Mouse (Mus musculus) embryonic facial prominence, embryonic 15.5 days (tissue): Measurements from ENCODE around the gene Tomm20l. TPM values are rescaled to one million over a fixed set of nuclear protein-coding genes. Genes with fewer than 3 reads are reported as not detected.

ENCODE experiments used
- ATAC-seq: fragments of 200-750 bp; cut with Nextera tagmentation; 2 replicates; pipeline ENCODE4 v1.8.0; 2017; ENCODE audit warnings: low read depth, moderate TSS enrichment; ENCODE audit not compliant: insufficient number of reproducible peaks, low FRiP score, low TSS enrichment
- H3K27ac ChIP-seq: fragments of 300-500 bp; sonication (generic); replicated peaks from 2 replicates; pipeline ENCODE4 v1.5.1; 2015; ENCODE audit warnings: mild to moderate bottlenecking, inconsistent platforms
- H3K27me3 ChIP-seq: fragments of 300-500 bp; sonication (generic); 2 replicates; pipeline ENCODE4 v1.6.1; 2015; ENCODE audit warnings: inconsistent platforms
- H3K36me3 ChIP-seq: fragments of 300-500 bp; sonication (generic); 2 replicates; pipeline ENCODE4 v1.6.1; 2015; ENCODE audit warnings: mild to moderate bottlenecking, inconsistent platforms
- H3K4me1 ChIP-seq: fragments of 300-500 bp; sonication (generic); 2 replicates; pipeline ENCODE4 v1.6.1; 2015; ENCODE audit warnings: inconsistent platforms
- H3K4me2 ChIP-seq: fragments of 300-500 bp; sonication (generic); replicated peaks from 2 replicates; pipeline ENCODE4 v1.6.1; 2015; ENCODE audit warnings: mild to moderate bottlenecking, inconsistent platforms
- H3K4me3 ChIP-seq: fragments of 300-500 bp; sonication (generic); replicated peaks from 2 replicates; pipeline ENCODE4 v1.5.1; 2015; ENCODE audit warnings: mild to moderate bottlenecking, inconsistent platforms
- H3K9ac ChIP-seq: fragments of 300-500 bp; sonication (generic); 2 replicates; pipeline ENCODE4 v1.6.1; 2015; ENCODE audit warnings: inconsistent platforms
- H3K9me3 ChIP-seq: fragments of 300-500 bp; sonication (generic); replicated peaks from 2 replicates; pipeline ENCODE4 v1.6.1; 2016; ENCODE audit warnings: inconsistent platforms
- whole genome bisulfite sequencing: fragments of 180-500 bp; shearing (Covaris S2); methylation state at CpG from one replicate; pipeline ENCODE4 v1.1.7; 2015; 5-methylcytosine and 5-hydroxymethylcytosine counted together
- polyA plus RNA-seq: library from polyadenylated mRNA; unstranded; fragments of >200 nt; fragmentation: Nextera tagmentation; extraction: Ambion mirVana; gene quantifications from 2 replicates; pipeline ENCODE4 v1.2.1, GENCODE M21; 2015

Gene Tomm20l
- polyA plus RNA-seq, 1 experiment from 2014 or later, result 1.6 TPM

DNA sequence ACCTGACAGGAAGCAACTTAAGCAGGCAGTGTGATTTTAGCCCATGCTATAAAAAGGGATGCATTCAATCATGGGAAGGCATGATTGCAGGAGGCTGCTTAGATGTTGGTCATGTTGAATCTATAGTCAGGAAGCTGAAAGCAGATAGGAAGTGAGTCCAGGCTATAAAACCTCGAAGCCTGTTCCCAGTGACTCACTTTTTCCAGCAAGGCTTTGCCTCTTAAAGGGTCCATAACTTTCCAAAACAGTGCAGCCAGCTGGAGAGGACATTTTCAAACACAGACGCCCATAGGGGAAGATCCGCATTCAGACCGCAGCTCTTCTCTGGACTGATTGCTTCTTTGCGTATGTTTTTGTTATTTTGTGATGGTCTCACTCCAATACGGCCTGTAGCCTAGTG lies 43.8 kb downstream of the Tomm20l start:
- Histone ChIP-seq H3K4me3 (no peak overlapping the region), H3K4me1 (no peaks in the 10 kb centered on the region), H3K9me3 (no peaks in the 10 kb centered on the region), H3K27me3 (no peaks in the 10 kb centered on the region), H3K27ac (no peak overlapping the region), H3K9ac (no peak overlapping the region), H3K4me2 (no peak overlapping the region), H3K36me3 (peaks cover 67% of the 10 kb centered on the region)
- WGBS, result 94% methylated on average over 6 of the region's 6 CpGs
- ATAC-seq, result no peak

DNA sequence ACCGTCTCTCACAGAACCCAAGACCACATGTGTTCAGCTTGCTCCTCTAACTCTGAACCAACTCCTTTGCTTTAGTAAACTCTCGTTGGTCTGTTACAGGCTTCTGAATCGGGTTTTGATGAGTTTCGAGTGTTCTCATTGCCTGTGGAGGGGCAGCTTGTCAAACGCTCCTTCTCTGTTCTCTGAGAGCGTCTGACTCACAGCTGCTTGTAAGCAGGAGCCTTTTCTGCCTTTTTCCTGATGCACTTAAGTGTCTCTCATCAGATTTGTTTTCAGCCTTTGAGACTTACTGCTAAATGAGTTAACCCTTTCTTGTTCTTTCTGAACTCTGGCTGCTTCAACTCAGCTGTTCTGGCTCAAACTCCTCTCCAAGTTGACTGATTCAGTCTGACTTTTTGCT lies 46.7 kb downstream of the Tomm20l start:
- Histone ChIP-seq H3K4me1 (no peaks in the 10 kb centered on the region), H3K36me3 (peaks cover 68% of the 10 kb centered on the region), H3K4me2 (no peak overlapping the region), H3K9me3 (no peaks in the 10 kb centered on the region), H3K4me3 (no peak overlapping the region), H3K27ac (no peak overlapping the region), H3K27me3 (no peaks in the 10 kb centered on the region), H3K9ac (no peak overlapping the region)
- no peak for ATAC-seq
- WGBS, result 87% methylated on average over 6 of the region's 6 CpGs

DNA sequence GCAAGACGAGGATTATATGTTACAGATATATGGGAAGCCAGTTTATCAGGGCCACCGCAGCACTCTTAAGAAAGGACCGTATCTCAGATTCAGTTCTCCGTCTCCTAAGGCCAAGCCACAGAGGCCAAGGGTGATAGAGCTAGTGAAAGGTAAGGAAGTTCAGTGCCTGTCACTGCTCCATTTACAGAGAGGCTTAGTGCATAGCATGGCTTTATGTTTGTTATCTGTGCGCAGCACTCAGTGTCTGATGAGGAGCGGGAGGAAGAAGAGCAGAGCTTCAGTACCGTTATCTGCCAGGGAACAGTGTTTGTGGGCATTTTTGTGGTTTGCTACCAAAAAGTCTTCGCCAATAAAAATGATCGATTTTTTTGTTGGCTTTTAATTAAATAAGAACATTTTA lies 53.2 kb downstream of the Tomm20l start:
- H3K27ac ChIP-seq, result no peak overlapping the region
- no peak for ATAC-seq

DNA sequence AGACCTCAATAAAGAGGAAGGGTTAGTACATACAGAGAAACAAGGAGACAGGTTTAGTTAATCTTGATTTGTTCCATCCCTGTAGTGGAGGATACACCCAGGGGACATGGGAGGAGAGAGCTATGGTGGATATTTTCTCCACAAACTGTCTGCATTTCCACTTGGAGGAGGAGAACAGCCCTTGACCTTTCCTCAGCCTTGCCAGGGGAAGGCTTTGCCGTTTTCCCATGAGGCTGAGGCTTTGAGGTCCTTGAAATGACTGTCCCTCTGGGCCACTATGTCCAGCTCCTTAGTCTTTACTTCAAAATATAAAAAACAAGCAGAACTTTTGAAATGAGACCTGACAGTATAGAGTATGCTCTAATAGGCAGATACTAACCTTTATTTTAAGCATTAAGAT lies 58.7 kb downstream of the Tomm20l start:
- no peaks in the 10 kb centered on the region for H3K4me1 ChIP-seq
- no peak overlapping the region for H3K9ac ChIP-seq
- no peak for ATAC-seq
- H3K9me3 ChIP-seq, result no peaks in the 10 kb centered on the region
- H3K36me3 ChIP-seq, result peaks cover 51% of the 10 kb centered on the region
- no peak overlapping the region for H3K4me2 ChIP-seq
- H3K27me3 ChIP-seq, result no peaks in the 10 kb centered on the region
- H3K27ac ChIP-seq, result no peak overlapping the region
- 91% methylated on average over 1 of the region's 1 CpGs for WGBS
- no peak overlapping the region for H3K4me3 ChIP-seq

More for the DNA sequence above, 53.2 kb downstream of the Tomm20l start:
- Histone ChIP-seq H3K9ac (no peak overlapping the region), H3K4me3 (no peak overlapping the region), H3K4me2 (no peak overlapping the region), H3K4me1 (no peaks in the 10 kb centered on the region), H3K27me3 (no peaks in the 10 kb centered on the region), H3K9me3 (no peaks in the 10 kb centered on the region), H3K36me3 (peaks cover 57% of the 10 kb centered on the region)
- WGBS, result 94% methylated on average over 9 of the region's 9 CpGs

Other genes starting within 250 kb of the Tomm20l start
- gene Actr10, start 173.6 kb upstream of the Tomm20l start, polyA plus RNA-seq, result 215 TPM in 2 replicates
- 518 and 555 TPM in 2 replicates for gene Psma3, start 136.8 kb upstream of the Tomm20l start, polyA plus RNA-seq
- gene Arid4a, start 95.4 kb upstream of the Tomm20l start, polyA plus RNA-seq, result 39.6 and 43.8 TPM in 2 replicates
- 69.1 and 71.4 TPM in 2 replicates for gene Timm9, start 25.3 kb downstream of the Tomm20l start, polyA plus RNA-seq
- gene 2700049A03Rik, start 25.4 kb downstream of the Tomm20l start, polyA plus RNA-seq, result 13.3 and 15.7 TPM in 2 replicates
- gene Dact1, start 198.5 kb downstream of the Tomm20l start, polyA plus RNA-seq, result 18.4 and 19.9 TPM in 2 replicates